Mouse (Mus musculus): ENCODE data around the gene Nt5e. TPM values are rescaled to one million over a fixed set of nuclear protein-coding genes. Genes with fewer than 3 reads are reported as not detected.

Gene Nt5e
- polyA plus RNA-seq, 1 experiment from 2014 or later, result 1.6 TPM

GRCm38 (mm10) chr9:88409978-88410377 is 83.0 kb downstream of the Nt5e start:
- WGBS, result 91% methylated on average over 2 of the region's 2 CpGs
- no peak overlapping the region for H3K27ac ChIP-seq
- no peaks in the 10 kb centered on the region for H3K9me3 ChIP-seq (replicated peaks)
- ATAC-seq (ENCODE audit: low FRiP score), result no peak
- no peak overlapping the region for H3K9ac ChIP-seq
- H3K36me3 ChIP-seq, result peaks cover 12% of the 10 kb centered on the region
- no peak overlapping the region for H3K4me2 ChIP-seq (replicated peaks)
- no peaks in the 10 kb centered on the region for H3K27me3 ChIP-seq
- no peak overlapping the region for H3K4me3 ChIP-seq
- no peaks in the 10 kb centered on the region for H3K4me1 ChIP-seq

- Histone ChIP-seq H3K27ac (no peak overlapping the region), H3K9me3 (replicated peaks) (no peaks in the 10 kb centered on the region), H3K4me2 (replicated peaks) (no peak overlapping the region), H3K4me1 (no peaks in the 10 kb centered on the region), H3K4me3 (no peak overlapping the region), H3K36me3 (peaks cover 2% of the 10 kb centered on the region; the same call in 1 of the 2 replicates), H3K27me3 (no peaks in the 10 kb centered on the region), H3K9ac (no peak overlapping the region)
- ATAC-seq (ENCODE audit: low FRiP score), result no peak
- 80% methylated on average over 1 of the region's 1 CpGs for WGBS
Observed at GRCm38 (mm10) chr9:88416752-88417151, 89.8 kb downstream of the Nt5e start.

Other genes with a start within 250 kb of the Nt5e start
- gene Snx14, start 111.8 kb downstream of the Nt5e start, polyA plus RNA-seq (2016; fragmentation: Nextera tagmentation; extraction: Ambion mirVana), result 24.8 and 26.5 TPM in 2 replicates
- 1.0 and 1.5 TPM in 2 replicates for gene Gm20537, start 129.4 kb downstream of the Nt5e start, polyA plus RNA-seq (2016; fragmentation: Nextera tagmentation; extraction: Ambion mirVana)
- 119 and 122 TPM in 2 replicates for gene Syncrip, start 155.4 kb downstream of the Nt5e start, polyA plus RNA-seq (2016; fragmentation: Nextera tagmentation; extraction: Ambion mirVana)
- gene Zfp949, start 220.8 kb downstream of the Nt5e start, polyA plus RNA-seq (2016; fragmentation: Nextera tagmentation; extraction: Ambion mirVana), result 15.9 and 16.5 TPM in 2 replicates